Mouse (Mus musculus): Measurements from ENCODE around the gene Cdk14. TPM values are rescaled to one million over a fixed set of nuclear protein-coding genes. Genes with fewer than 3 reads are reported as not detected.

The Cdk14 gene
- total RNA-seq, 2 experiments from 2014 or later = 258 to 269 TPM

GRCm38 (mm10) chr5:4891862-4892704, 528.0 kb downstream of the Cdk14 start:
- TF ChIP-seq CTCF (conservative IDR thresholded peaks at IDR 0.05) = no peak
- no peak for DNase-seq (ENCODE audit: low spot score in 2 of 2)
- no peak overlapping the region for H3K4me3 ChIP-seq
- H3K27ac ChIP-seq = peak overlapping the region; percentile 6; the same call in 1 of the 2 replicates

GRCm38 (mm10) chr5:4887069-4887468, 533.0 kb downstream of the Cdk14 start:
- no peak for DNase-seq (ENCODE audit: low spot score in 2 of 2)
- TF ChIP-seq CTCF (conservative IDR thresholded peaks at IDR 0.05) = no peak
- Histone ChIP-seq H3K27ac (no peak overlapping the region), H3K4me3 (no peak overlapping the region)

- H3K27ac ChIP-seq = no peak overlapping the region
- H3K4me3 ChIP-seq = no peak overlapping the region
- DNase-seq (ENCODE audit: low spot score in 2 of 2) = no peak
- no peak for TF ChIP-seq CTCF (conservative IDR thresholded peaks at IDR 0.05)
Observed at GRCm38 (mm10) chr5:4882841-4883240, 537.3 kb downstream of the Cdk14 start.

GRCm38 (mm10) chr5:4880331-4880730, 539.8 kb downstream of the Cdk14 start:
- Histone ChIP-seq H3K4me3 (no peak overlapping the region), H3K27ac (no peak overlapping the region)
- no peak for DNase-seq (ENCODE audit: low spot score in 2 of 2)
- TF ChIP-seq CTCF (conservative IDR thresholded peaks at IDR 0.05) = no peak

- Histone ChIP-seq H3K27ac (no peak overlapping the region), H3K4me3 (no peak overlapping the region)
- no peak for DNase-seq (ENCODE audit: low spot score in 2 of 2)
- TF ChIP-seq CTCF (conservative IDR thresholded peaks at IDR 0.05) = no peak
Observed at GRCm38 (mm10) chr5:4878934-4879333, 541.2 kb downstream of the Cdk14 start.

GRCm38 (mm10) chr5:4877638-4878037, 542.5 kb downstream of the Cdk14 start:
- no peak for TF ChIP-seq CTCF (conservative IDR thresholded peaks at IDR 0.05)
- no peak overlapping the region for H3K4me3 ChIP-seq
- no peak overlapping the region for H3K27ac ChIP-seq
- DNase-seq (ENCODE audit: low spot score in 2 of 2) = no peak

- no peak for DNase-seq (ENCODE audit: low spot score in 2 of 2)
- TF ChIP-seq CTCF (conservative IDR thresholded peaks at IDR 0.05) = no peak
- Histone ChIP-seq H3K27ac (no peak overlapping the region), H3K4me3 (no peak overlapping the region)
Observed at GRCm38 (mm10) chr5:4877131-4877631, 542.9 kb downstream of the Cdk14 start.

GRCm38 (mm10) chr5:4876653-4877091, 543.4 kb downstream of the Cdk14 start:
- no peak for TF ChIP-seq CTCF (conservative IDR thresholded peaks at IDR 0.05)
- Histone ChIP-seq H3K4me3 (no peak overlapping the region; the same call in 1 of the 2 replicates), H3K27ac (no peak overlapping the region)
- DNase-seq (ENCODE audit: low spot score in 2 of 2) = no peak

GRCm38 (mm10) chr5:4870041-4870726, 549.9 kb downstream of the Cdk14 start:
- TF ChIP-seq CTCF (conservative IDR thresholded peaks at IDR 0.05) = no peak
- H3K4me3 ChIP-seq = no peak overlapping the region
- DNase-seq (ENCODE audit: low spot score in 2 of 2) = no peak
- no peak overlapping the region for H3K27ac ChIP-seq

GRCm38 (mm10) chr5:4868563-4869120, 551.5 kb downstream of the Cdk14 start:
- Histone ChIP-seq H3K4me3 (no peak overlapping the region), H3K27ac (peak overlapping the region; percentile 15; the same call in 1 of the 2 replicates)
- DNase-seq (ENCODE audit: low spot score in 2 of 2) = peak in 1 of 2 experiments; percentile 6
- no peak for TF ChIP-seq CTCF (conservative IDR thresholded peaks at IDR 0.05)

- Histone ChIP-seq H3K4me3 (no peak overlapping the region), H3K27ac (peak overlapping the region; percentile 15; the same call in 1 of the 2 replicates)
- peak in 1 of 2 experiments; percentile 8 for DNase-seq (ENCODE audit: low spot score in 2 of 2)
- no peak for TF ChIP-seq CTCF (conservative IDR thresholded peaks at IDR 0.05)
Observed at GRCm38 (mm10) chr5:4867849-4868562, 552.1 kb downstream of the Cdk14 start.

GRCm38 (mm10) chr5:4866945-4867344, 553.2 kb downstream of the Cdk14 start:
- Histone ChIP-seq H3K27ac (no peak overlapping the region), H3K4me3 (no peak overlapping the region)
- DNase-seq (ENCODE audit: low spot score in 2 of 2) = peak in 1 of 2 experiments; percentile 7
- no peak for TF ChIP-seq CTCF (conservative IDR thresholded peaks at IDR 0.05)
